Mouse (Mus musculus) limb, embryonic 11.5 days (tissue): ENCODE results near the gene Zcchc3. TPM values are rescaled to one million over a fixed set of nuclear protein-coding genes. Genes with fewer than 3 reads are reported as not detected.
A peak's percentile ranks its signal among the peaks of the same experiment; 100 is the strongest.
"Not testable (repeated sequence)": the region's sequence is repeated elsewhere in the genome, so short reads cannot be mapped to it uniquely, and the experiment has no call there.

Experiments used
- ATAC-seq: fragments of 200-750 bp; cut with Nextera tagmentation; 2 replicates; pipeline ENCODE4 v1.8.0; 2017; ENCODE audit warnings: low read depth; ENCODE audit not compliant: insufficient number of reproducible peaks, low FRiP score, low TSS enrichment
- DNase-seq: peaks from one replicate; pipeline ENCODE4 v3.0.0-alpha.2; 2015; ENCODE audit warnings: low spot score
- H3K27ac ChIP-seq: fragments of 300-500 bp; sonication (generic); replicated peaks from 2 replicates; pipeline ENCODE4 v1.5.1; 2014; ENCODE audit warnings: low read depth, mild to moderate bottlenecking, low read length
- H3K27me3 ChIP-seq: fragments of 300-500 bp; sonication (generic); 2 replicates; pipeline ENCODE4 v1.6.1; 2014; ENCODE audit warnings: mild to moderate bottlenecking, low read length, mixed read lengths; ENCODE audit not compliant: control insufficient read depth, insufficient read depth
- H3K36me3 ChIP-seq: fragments of 300-500 bp; sonication (generic); 2 replicates; pipeline ENCODE4 v1.6.1; 2014; ENCODE audit warnings: mild to moderate bottlenecking, low read length, moderate library complexity, mixed read lengths; ENCODE audit not compliant: control insufficient read depth, insufficient read depth
- H3K4me1 ChIP-seq: fragments of 300-500 bp; sonication (generic); 2 replicates; pipeline ENCODE4 v1.6.1; 2014; ENCODE audit warnings: low read length, mixed read lengths; ENCODE audit not compliant: control insufficient read depth, insufficient read depth
- H3K4me2 ChIP-seq: fragments of 300-500 bp; sonication (generic); 2 replicates; pipeline ENCODE4 v1.6.1; 2014; ENCODE audit warnings: low read depth, mild to moderate bottlenecking, moderate library complexity; ENCODE audit not compliant: severe bottlenecking
- H3K4me3 ChIP-seq: fragments of 300-500 bp; sonication (generic); 2 replicates; pipeline ENCODE4 v1.5.1; 2014; ENCODE audit warnings: low read depth, low read length
- H3K9ac ChIP-seq: fragments of 300-500 bp; sonication (generic); 2 replicates; pipeline ENCODE4 v1.6.1; 2014; ENCODE audit warnings: mild to moderate bottlenecking, low read length
- H3K9me3 ChIP-seq: fragments of 300-500 bp; sonication (generic); 2 replicates; pipeline ENCODE4 v1.6.1; 2016; ENCODE audit warnings: low read length; ENCODE audit not compliant: control insufficient read depth
- WGBS: fragments of 180-500 bp; shearing (Covaris S2); extraction: QIAGEN DNeasy Blood & Tissue Kit; methylation state at CpG from one replicate; pipeline ENCODE4 v1.1.7; 2014; 5-methylcytosine and 5-hydroxymethylcytosine counted together
- polyA plus RNA-seq: library from polyadenylated mRNA; unstranded; fragments of >200 nt; fragmentation: Nextera tagmentation; extraction: Ambion mirVana; gene quantifications from 2 replicates; pipeline ENCODE4 v1.2.1, GENCODE M21; 2014

The Zcchc3 gene
- polyA plus RNA-seq, 1 experiment from 2014 or later, result 69.4 TPM

DNA sequence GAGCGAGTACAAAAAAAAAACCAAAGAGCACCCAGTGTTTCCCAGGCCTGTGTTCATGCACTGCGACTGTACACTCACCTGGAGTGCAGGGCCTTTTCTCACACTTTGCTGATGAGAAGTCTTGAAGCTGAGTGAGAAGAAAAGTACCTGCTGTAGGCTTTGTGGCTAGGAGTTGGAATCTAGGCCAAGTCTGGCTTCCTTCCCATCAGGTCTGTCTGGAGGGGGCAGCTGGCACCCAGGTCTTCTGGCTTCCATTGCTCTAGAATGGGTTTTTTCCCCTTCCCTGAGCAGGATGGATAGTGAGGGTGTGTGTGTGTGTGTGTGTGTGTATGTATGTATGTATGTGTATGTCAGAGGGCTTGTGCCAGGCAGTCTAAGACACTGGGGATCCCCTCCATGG, 25.0 kb upstream of the Zcchc3 start:
- H3K9me3 ChIP-seq, result no peaks in the 10 kb centered on the region
- DNase-seq, result no peak
- no peak overlapping the region for H3K4me3 ChIP-seq
- 84% methylated on average over 2 of the region's 2 CpGs for whole genome bisulfite sequencing
- no peak overlapping the region for H3K9ac ChIP-seq
- no peak for ATAC-seq
- H3K27me3 ChIP-seq, result no peaks in the 10 kb centered on the region
- H3K27ac ChIP-seq, result no peak overlapping the region
- no peaks in the 10 kb centered on the region for H3K36me3 ChIP-seq
- H3K4me2 ChIP-seq, result no peak overlapping the region
- peaks cover 4% of the 10 kb centered on the region; the same call in 1 of the 2 replicates for H3K4me1 ChIP-seq

DNA sequence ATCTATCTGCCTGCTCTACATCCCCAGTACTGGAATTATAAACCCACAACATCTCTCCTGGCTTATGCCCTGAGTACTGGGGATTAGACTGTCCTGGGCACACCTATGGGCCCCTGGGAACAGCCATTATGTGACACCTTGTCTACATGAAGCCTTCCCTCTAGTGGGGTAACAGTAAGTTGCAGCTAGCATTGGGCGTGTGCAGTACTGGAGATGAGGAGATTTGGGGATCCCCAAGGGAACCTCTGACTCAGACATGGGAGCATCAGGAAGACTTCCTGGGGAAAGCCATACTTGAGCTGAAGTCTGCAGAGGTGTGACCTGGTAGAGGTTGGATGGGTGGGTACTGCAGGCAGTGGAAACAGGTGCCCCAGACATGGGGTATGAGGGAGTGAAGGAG, 24.1 kb upstream of the Zcchc3 start:
- ATAC-seq (no peak), DNase-seq (no peak)
- Histone ChIP-seq H3K4me3 (no peak overlapping the region), H3K36me3 (no peaks in the 10 kb centered on the region), H3K9me3 (no peaks in the 10 kb centered on the region), H3K27me3 (no peaks in the 10 kb centered on the region), H3K9ac (no peak overlapping the region), H3K4me2 (no peak overlapping the region), H3K4me1 (peaks cover 4% of the 10 kb centered on the region; the same call in 1 of the 2 replicates), H3K27ac (no peak overlapping the region)
- 65% methylated on average over 1 of the region's 1 CpGs for WGBS

DNA sequence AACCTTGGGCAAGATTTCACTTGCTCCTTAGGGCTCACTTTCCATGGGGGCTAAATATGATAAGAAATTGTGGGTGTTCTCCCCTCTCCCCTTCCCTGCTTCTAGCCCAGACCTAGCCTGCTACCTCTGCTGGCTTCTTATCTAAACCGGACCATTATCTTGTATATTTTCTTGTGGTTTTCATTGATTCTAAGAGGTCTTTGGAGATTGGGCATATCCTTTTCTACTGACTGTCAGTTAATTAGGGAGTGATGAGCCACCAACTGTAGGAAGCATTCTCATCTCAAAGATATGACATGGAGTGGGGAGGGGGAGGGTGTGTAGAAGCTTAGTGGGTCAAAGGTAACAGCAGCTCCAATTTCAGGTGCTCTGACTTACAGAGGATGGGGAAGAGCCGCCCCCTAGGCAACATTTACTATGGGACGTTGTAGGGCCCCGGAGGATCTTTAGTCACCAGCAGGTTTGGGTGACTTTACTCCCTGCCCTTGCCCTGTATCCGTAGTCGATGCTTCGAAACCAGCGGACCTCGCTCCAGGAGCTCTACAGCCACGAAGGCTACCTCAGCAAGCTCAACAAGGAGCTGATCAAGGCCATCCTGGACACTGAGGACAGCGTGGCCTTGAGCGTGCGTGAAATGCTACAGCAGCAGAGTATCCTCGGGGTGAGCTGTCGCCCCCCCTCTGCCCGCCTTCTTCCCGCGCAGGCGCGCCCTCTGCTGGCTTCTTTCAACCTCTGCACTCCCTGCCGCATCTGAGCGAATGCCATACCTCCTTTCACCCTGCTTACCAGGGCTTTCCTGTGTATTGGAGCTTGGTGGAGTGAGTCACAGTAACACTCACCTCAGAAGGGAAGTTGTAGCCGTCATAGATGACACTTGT, 22.4 kb upstream of the Zcchc3 start:
- no peaks in the 10 kb centered on the region for H3K36me3 ChIP-seq
- H3K4me2 ChIP-seq, result peak overlapping the region; percentile 56
- H3K9me3 ChIP-seq, result no peaks in the 10 kb centered on the region
- H3K27me3 ChIP-seq, result no peaks in the 10 kb centered on the region
- no peak overlapping the region for H3K27ac ChIP-seq
- peak overlapping the region; percentile 57 for H3K9ac ChIP-seq
- WGBS, result 4% methylated on average over 23 of the region's 23 CpGs
- H3K4me3 ChIP-seq, result peak overlapping the region; percentile 26
- DNase-seq (peak; percentile 93), ATAC-seq (peak; percentile 77)
- H3K4me1 ChIP-seq, result peaks cover 4% of the 10 kb centered on the region; the same call in 1 of the 2 replicates

DNA sequence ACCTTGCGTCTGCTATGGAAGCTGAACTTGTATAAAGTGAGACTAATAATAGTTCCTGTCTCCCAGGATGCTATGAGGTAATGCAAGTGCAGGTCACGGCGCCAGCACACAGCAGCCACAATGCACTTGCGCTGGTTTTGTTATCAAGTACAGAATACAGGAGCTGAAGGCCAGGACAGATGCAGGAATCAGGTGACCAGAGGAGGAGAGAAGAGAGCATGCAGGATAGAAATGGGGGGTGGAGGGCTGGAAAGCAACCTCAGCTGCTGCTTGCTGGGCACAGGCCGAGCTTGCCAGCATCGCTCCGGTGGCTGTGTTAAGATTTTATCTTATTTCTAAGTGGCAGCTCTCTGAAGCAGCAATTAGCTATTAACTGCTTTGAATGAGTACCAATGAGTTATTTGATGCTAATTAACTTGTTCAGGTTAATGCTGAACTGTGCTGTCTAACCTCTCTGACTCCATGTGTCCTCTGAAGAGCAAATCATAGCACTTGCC, 21.6 kb upstream of the Zcchc3 start:
- no peaks in the 10 kb centered on the region for H3K36me3 ChIP-seq
- no peak overlapping the region for H3K4me2 ChIP-seq
- H3K4me3 ChIP-seq, result no peak overlapping the region
- H3K4me1 ChIP-seq, result peaks cover 4% of the 10 kb centered on the region; the same call in 1 of the 2 replicates
- H3K27ac ChIP-seq, result no peak overlapping the region
- DNase-seq, result no peak
- ATAC-seq, result no peak
- no peak overlapping the region for H3K9ac ChIP-seq
- H3K27me3 ChIP-seq, result no peaks in the 10 kb centered on the region
- WGBS, result 78% methylated on average over 7 of the region's 7 CpGs
- H3K9me3 ChIP-seq, result no peaks in the 10 kb centered on the region

DNA sequence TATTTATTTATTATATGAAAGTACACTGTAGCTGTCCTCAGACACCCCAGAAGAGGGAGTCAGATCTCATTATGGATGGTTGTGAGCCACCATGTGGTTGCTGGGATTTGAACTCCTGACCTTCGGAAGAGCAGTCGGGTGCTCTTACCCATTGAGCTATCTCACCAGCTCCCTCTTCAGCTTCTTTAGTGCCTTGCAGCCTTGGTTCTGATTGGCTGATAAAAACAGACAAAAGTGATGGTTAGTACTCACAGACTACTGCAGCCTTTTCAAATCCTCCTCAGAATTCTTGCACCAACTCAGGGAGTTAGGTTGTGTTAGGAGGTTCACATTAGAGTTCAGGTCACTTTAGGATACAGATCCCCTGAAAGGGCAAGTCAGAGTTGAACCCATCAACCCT, 13.7 kb upstream of the Zcchc3 start:
- ATAC-seq, H3K4me2 ChIP-seq, DNase-seq, H3K27me3 ChIP-seq, H3K4me3 ChIP-seq, H3K27ac ChIP-seq, H3K9me3 ChIP-seq, H3K9ac ChIP-seq, H3K36me3 ChIP-seq, H3K4me1 ChIP-seq: not testable (repeated sequence)
- 91% methylated on average over 2 of the region's 2 CpGs for WGBS

DNA sequence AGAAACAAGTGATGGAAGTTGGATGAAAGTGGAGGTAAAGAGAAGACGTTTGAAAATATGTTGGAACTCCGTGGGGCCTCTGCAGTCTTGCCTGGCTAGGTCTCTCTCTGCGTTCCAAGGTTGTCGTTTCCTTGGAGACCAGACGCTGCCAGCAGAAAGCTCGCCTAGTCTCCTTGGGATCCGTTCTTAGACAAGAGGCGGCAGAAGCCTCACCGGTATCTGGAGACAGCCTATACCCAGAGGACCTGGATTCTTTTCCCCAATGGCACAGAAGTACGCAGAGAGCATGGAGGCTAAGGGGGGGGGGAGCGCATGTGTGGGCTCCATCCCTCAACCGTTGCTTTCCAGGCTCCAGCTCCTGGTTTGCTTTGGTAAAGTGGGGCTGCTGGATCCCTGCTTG, 12.7 kb upstream of the Zcchc3 start:
- ATAC-seq, result no peak

DNA sequence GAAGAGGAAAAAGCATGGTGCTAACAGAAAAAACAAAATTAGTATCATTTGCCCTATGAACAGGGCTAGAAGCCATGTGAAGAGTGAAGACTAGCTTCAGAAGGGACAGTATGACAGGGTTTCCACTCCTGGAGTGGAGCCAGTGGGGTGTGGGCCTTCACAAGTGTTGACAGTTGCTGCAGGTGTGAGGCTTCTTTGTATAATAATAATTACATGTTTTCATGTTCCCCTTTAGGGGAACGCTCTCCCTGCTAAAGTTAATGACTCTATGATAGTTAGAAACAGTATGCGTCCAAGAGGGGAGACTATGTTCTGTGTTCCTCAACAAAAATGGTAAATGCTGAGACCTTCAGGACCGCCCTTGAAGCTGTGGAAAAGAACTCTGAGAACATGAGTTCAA, 959 bp upstream of the Zcchc3 start:
- WGBS, result 95% methylated on average over 3 of the region's 3 CpGs
- no peak overlapping the region for H3K4me3 ChIP-seq
- ATAC-seq (no peak), DNase-seq (no peak)
- no peaks in the 10 kb centered on the region for H3K27me3 ChIP-seq
- no peak overlapping the region; the same call in 1 of the 2 replicates for H3K4me2 ChIP-seq
- H3K9ac ChIP-seq, result no peak overlapping the region
- H3K27ac ChIP-seq, result peak overlapping the region; percentile 85; the same call in 1 of the 2 replicates
- H3K36me3 ChIP-seq, result no peaks in the 10 kb centered on the region
- H3K4me1 ChIP-seq, result peaks cover 15% of the 10 kb centered on the region
- peaks cover 4% of the 10 kb centered on the region; the same call in 1 of the 2 replicates for H3K9me3 ChIP-seq

More for the DNA sequence above, 12.7 kb upstream of the Zcchc3 start:
- Histone ChIP-seq H3K4me2 (no peak overlapping the region), H3K4me3 (no peak overlapping the region), H3K9ac (no peak overlapping the region), H3K9me3 (no peaks in the 10 kb centered on the region), H3K27me3 (no peaks in the 10 kb centered on the region), H3K4me1 (no peaks in the 10 kb centered on the region), H3K27ac (no peak overlapping the region), H3K36me3 (no peaks in the 10 kb centered on the region)
- DNase-seq, result no peak
- 10% methylated on average over 12 of the region's 12 CpGs for WGBS

DNA sequence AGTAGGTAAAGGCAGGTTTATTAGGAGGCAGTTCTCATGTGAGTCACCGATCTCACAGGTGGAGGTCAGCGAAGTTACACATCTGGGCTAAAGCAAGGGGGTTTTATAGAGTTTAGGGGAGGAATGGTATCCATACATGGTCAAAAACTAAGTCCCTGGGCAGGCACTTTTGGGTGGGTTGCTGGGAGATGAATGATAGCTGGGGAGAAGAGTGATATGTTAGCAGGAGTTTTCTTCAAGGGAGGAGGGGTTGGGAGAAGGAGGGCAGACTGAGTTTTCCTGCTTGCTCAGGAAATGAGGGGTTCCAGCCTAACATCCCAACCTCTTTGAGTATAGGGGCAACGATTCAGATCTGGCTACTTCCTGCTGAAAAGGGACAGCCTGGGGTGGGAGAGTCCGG, 460 bp upstream of the Zcchc3 start, which contains the start of gene 6820408C15Rik:
TSS of gene 6820408C15Rik (plus strand) at position 301 of the 400 bp plus-strand sequence.
- peak within 1 kb of the TSS; percentile 85 for H3K27ac ChIP-seq
- ATAC-seq (no peak), DNase-seq (no peak)
- H3K9me3 ChIP-seq, result peaks cover 4% of the 10 kb centered on the region; the same call in 1 of the 2 replicates
- H3K4me2 ChIP-seq, result peak within 1 kb of the TSS; percentile 92
- peaks cover 20% of the 10 kb centered on the region for H3K4me1 ChIP-seq
- H3K36me3 ChIP-seq, result no peaks in the 10 kb centered on the region
- H3K9ac ChIP-seq, result peak within 1 kb of the TSS; percentile 90
- H3K4me3 ChIP-seq, result peak within 1 kb of the TSS; percentile 94
- no peaks in the 10 kb centered on the region for H3K27me3 ChIP-seq
- 24% methylated on average over 4 of the region's 4 CpGs for WGBS
